Mouse (Mus musculus): ENCODE data around the gene Vmn1r222.
"Not testable (repeated sequence)": the region's sequence is repeated elsewhere in the genome, so short reads cannot be mapped to it uniquely, and the experiment has no call there.

Vmn1r222 gene

GRCm38 (mm10) chr13:23235847-23236246 is at the start of gene Vmn1r222:
TSS of gene Vmn1r222 (minus strand) at chr13:23235947.
- DNase-seq (ENCODE audit: low read depth) = not testable (repeated sequence)

- DNase-seq (ENCODE audit: low read depth) = peak; percentile 68
Measured at GRCm38 (mm10) chr13:23285191-23285920, 49.6 kb upstream of the Vmn1r222 start.

- no peak for DNase-seq (ENCODE audit: low read depth)
Measured at GRCm38 (mm10) chr13:23279992-23280391, 44.2 kb upstream of the Vmn1r222 start.

GRCm38 (mm10) chr13:23279576-23279975 is 43.8 kb upstream of the Vmn1r222 start:
- no peak for DNase-seq (ENCODE audit: low read depth)

GRCm38 (mm10) chr13:23270321-23271101 is 34.8 kb upstream of the Vmn1r222 start:
- DNase-seq (ENCODE audit: low read depth) = no peak

- no peak for DNase-seq (ENCODE audit: low read depth)
Measured at GRCm38 (mm10) chr13:23269681-23270080, 33.9 kb upstream of the Vmn1r222 start.

- not testable (repeated sequence) for DNase-seq (ENCODE audit: low read depth)
Measured at GRCm38 (mm10) chr13:23269127-23269526, 33.4 kb upstream of the Vmn1r222 start.

GRCm38 (mm10) chr13:23268606-23269005 is 32.9 kb upstream of the Vmn1r222 start:
- DNase-seq (ENCODE audit: low read depth) = not testable (repeated sequence)

GRCm38 (mm10) chr13:23258546-23259048 is 22.9 kb upstream of the Vmn1r222 start:
- no peak for DNase-seq (ENCODE audit: low read depth)

GRCm38 (mm10) chr13:23246834-23247233 is 11.1 kb upstream of the Vmn1r222 start, which contains the start of gene Vmn1r223:
TSS of gene Vmn1r223 (plus strand) at chr13:23247134.
- DNase-seq (ENCODE audit: low read depth) = not testable (repeated sequence)

GRCm38 (mm10) chr13:23213827-23214226 is 21.9 kb downstream of the Vmn1r222 start, which contains the start of gene Vmn1r221:
TSS of gene Vmn1r221 (plus strand) at chr13:23214127.
- not testable (repeated sequence) for DNase-seq (ENCODE audit: low read depth)

GRCm38 (mm10) chr13:23203885-23204284 is 31.9 kb downstream of the Vmn1r222 start:
- not testable (repeated sequence) for DNase-seq (ENCODE audit: low read depth)

GRCm38 (mm10) chr13:23187875-23188274 is 47.9 kb downstream of the Vmn1r222 start, which contains the start of gene Vmn1r220:
TSS of gene Vmn1r220 (minus strand) at chr13:23187975.
- DNase-seq (ENCODE audit: low read depth) = no peak
